12 mouse cellular contexts compared by ENCODE assay signal in genomic region chr1:135159074-135159473, GRCm38 (mm10). TPM values are rescaled to one million over a fixed set of nuclear protein-coding genes. Genes with fewer than 3 reads are reported as not detected.
DNase-seq lines count a peak whose midpoint lies in the region; ATAC-seq and TF ChIP-seq lines count a peak whose summit lies in the region.
"Had no signal": no experiment of that assay in that cellular context is flagged by ENCODE, and none has a peak within 500 bp of the region (broad histone marks: within the 10 kb centered on the region; RNA-seq: fewer than 3 reads in every experiment).

No protein-coding gene starts in this region.

- 62% methylated on average over 7 of the region's 7 CpGs for WGBS in embryonic facial prominence, embryonic 12.5 days
- WGBS in hindbrain, postnatal 0 days: 16% methylated on average over 7 of the region's 7 CpGs
- 53% methylated on average over 7 of the region's 7 CpGs for WGBS in midbrain, embryonic 11.5 days

- peaks cover 22% of the 10 kb centered on the region for H3K36me3 ChIP-seq in embryonic facial prominence, embryonic 12.5 days
- peaks cover 12% of the 10 kb centered on the region; the same call in 1 of the 2 replicates for H3K36me3 ChIP-seq in hindbrain, postnatal 0 days (ENCODE audit: insufficient read depth, low read length)
- H3K36me3 ChIP-seq in midbrain, embryonic 11.5 days (ENCODE audit: control insufficient read depth, insufficient read depth, low read length): 0 out of 2 replicates have a peak, but pooled peaks cover 3% of the 10 kb centered on the region

- H3K9ac ChIP-seq in embryonic facial prominence, embryonic 12.5 days: no peak overlapping the region
- H3K9ac ChIP-seq in hindbrain, postnatal 0 days (replicated peaks; ENCODE audit: low read length): no peak overlapping the region
- H3K9ac ChIP-seq in midbrain, embryonic 11.5 days (ENCODE audit: low read length): no peak overlapping the region

- no peak for ATAC-seq in embryonic facial prominence, embryonic 12.5 days (ENCODE audit: insufficient number of reproducible peaks, insufficient read depth, low FRiP score, low TSS enrichment)
- peak; percentile 70 for ATAC-seq in hindbrain, postnatal 0 days
- ATAC-seq in midbrain, embryonic 11.5 days (ENCODE audit: low FRiP score): peak; percentile 30
- ATAC-seq: activated CD4-positive, CD25-positive, alpha-beta regulatory T cell, adult 4 months; inflammation-experienced regulatory T-cells, adult 6 months had no signal

- TF ChIP-seq CTCF in hindbrain, postnatal 0 days (IDR thresholded peaks at IDR 0.05; ENCODE audit: low read depth): no peak

- DNase-seq in Muller cell, postnatal 12 days (ENCODE audit: inconsistent ontology term): peak; percentile 47
- peak; percentile 86 for DNase-seq in hindbrain, postnatal 0 days (ENCODE audit: low spot score)
- DNase-seq in midbrain, embryonic 11.5 days (ENCODE audit: low spot score, missing footprints): no peak
- DNase-seq in spleen, postnatal 10 days (ENCODE audit: low spot score in 2 of 2): no peak
- DNase-seq in spleen, postnatal 14 days (ENCODE audit: low spot score in 2 of 2): no peak
- DNase-seq in urinary bladder, adult 2 months (ENCODE audit: low spot score): no peak

- H3K27me3 ChIP-seq in embryonic facial prominence, embryonic 12.5 days: no peaks in the 10 kb centered on the region
- no peaks in the 10 kb centered on the region for H3K27me3 ChIP-seq in hindbrain, postnatal 0 days (ENCODE audit: insufficient read depth, low read length)
- no peaks in the 10 kb centered on the region for H3K27me3 ChIP-seq in midbrain, embryonic 11.5 days (ENCODE audit: control insufficient read depth, insufficient read depth, low read length)
- H3K27me3 ChIP-seq: limb, embryonic 13.5 days had no signal

- peaks cover 19% of the 10 kb centered on the region for H3K4me1 ChIP-seq in embryonic facial prominence, embryonic 12.5 days
- H3K4me1 ChIP-seq in hindbrain, postnatal 0 days (ENCODE audit: insufficient read depth, low read length): no peaks in the 10 kb centered on the region
- H3K4me1 ChIP-seq in midbrain, embryonic 11.5 days (ENCODE audit: control insufficient read depth, insufficient read depth, low read length): no peaks in the 10 kb centered on the region; the same call in none of the 2 replicates

- no peak overlapping the region for H3K4me2 ChIP-seq in embryonic facial prominence, embryonic 12.5 days (replicated peaks)
- no peak overlapping the region for H3K4me2 ChIP-seq in hindbrain, postnatal 0 days (ENCODE audit: low read depth, low read length)
- H3K4me2 ChIP-seq in midbrain, embryonic 11.5 days: no peak overlapping the region
- H3K4me2 ChIP-seq: limb, embryonic 13.5 days had no signal

- no peaks in the 10 kb centered on the region for H3K9me3 ChIP-seq in embryonic facial prominence, embryonic 12.5 days
- H3K9me3 ChIP-seq in hindbrain, postnatal 0 days (ENCODE audit: low read length): no peaks in the 10 kb centered on the region
- no peaks in the 10 kb centered on the region for H3K9me3 ChIP-seq in midbrain, embryonic 11.5 days (ENCODE audit: control insufficient read depth, low read length)
- H3K9me3 ChIP-seq: limb, embryonic 13.5 days had no signal

- peak overlapping the region; percentile 36; the same call in 1 of the 2 replicates for H3K27ac ChIP-seq in embryonic facial prominence, embryonic 12.5 days
- peak overlapping the region; percentile 84 for H3K27ac ChIP-seq in hindbrain, postnatal 0 days
- no peak overlapping the region for H3K27ac ChIP-seq in midbrain, embryonic 11.5 days (ENCODE audit: low read depth, low read length)
- H3K27ac ChIP-seq: macrophage had no signal

- H3K4me3 ChIP-seq in embryonic facial prominence, embryonic 12.5 days: no peak overlapping the region
- H3K4me3 ChIP-seq in hindbrain, postnatal 0 days (ENCODE audit: low read length): no peak overlapping the region
- H3K4me3 ChIP-seq in midbrain, embryonic 11.5 days (ENCODE audit: low read depth, low read length): no peak overlapping the region
- H3K4me3 ChIP-seq: limb, embryonic 13.5 days had no signal

RNA-seq across cellular contexts. Expression of gene Gpr37l1, which starts 8.4 kb away (rescaled TPM):
- polyA plus RNA-seq in embryonic facial prominence, embryonic 12.5 days (2016; fragmentation: Nextera tagmentation; extraction: Ambion mirVana): not detected in 2 replicates
- total RNA-seq in hindbrain, postnatal 0 days (2014; rRNA removed): 42.6 and 66.3 TPM in 2 replicates
- polyA plus RNA-seq in hindbrain, postnatal 0 days (2015; fragmentation: Nextera tagmentation; extraction: Ambion mirVana): 24.9 and 32.1 TPM in 2 replicates
- polyA plus RNA-seq in midbrain, embryonic 11.5 days (2014; fragmentation: Nextera tagmentation; extraction: Ambion mirVana): not detected in 2 replicates
- polyA plus RNA-seq in urinary bladder, adult 2 months (2012; rRNA removed): 6.8 and 7.3 TPM in 2 replicates
- total RNA-seq: granulocyte monocyte progenitor cell, adult 5-6 weeks had no signal
- polyA plus RNA-seq: activated CD4-positive, CD25-positive, alpha-beta regulatory T cell, adult 4 months; inflammation-experienced regulatory T-cells, adult 6 months; macrophage had no signal

RNA-seq across cellular contexts. Expression of gene Arl8a, which starts 12.4 kb away (rescaled TPM):
- 78.6 and 81.2 TPM in 2 replicates for polyA plus RNA-seq in embryonic facial prominence, embryonic 12.5 days (2016; fragmentation: Nextera tagmentation; extraction: Ambion mirVana)
- 251 and 277 TPM in 2 replicates for total RNA-seq in hindbrain, postnatal 0 days (2014; rRNA removed)
- 329 and 369 TPM in 2 replicates for polyA plus RNA-seq in hindbrain, postnatal 0 days (2015; fragmentation: Nextera tagmentation; extraction: Ambion mirVana)
- polyA plus RNA-seq in midbrain, embryonic 11.5 days (2014; fragmentation: Nextera tagmentation; extraction: Ambion mirVana): 61.3 and 72.2 TPM in 2 replicates
- 115 and 118 TPM in 2 replicates for polyA plus RNA-seq in urinary bladder, adult 2 months (2012; rRNA removed)

RNA-seq across cellular contexts. Expression of gene Ptpn7, which starts 26.6 kb away (rescaled TPM):
- polyA plus RNA-seq in embryonic facial prominence, embryonic 12.5 days (2016; fragmentation: Nextera tagmentation; extraction: Ambion mirVana): 1.4 and 1.7 TPM in 2 replicates
- total RNA-seq in hindbrain, postnatal 0 days (2014; rRNA removed): 0.10 and 0.54 TPM in 2 replicates
- polyA plus RNA-seq in hindbrain, postnatal 0 days (2015; fragmentation: Nextera tagmentation; extraction: Ambion mirVana): 0.10 and 0.11 TPM in 2 replicates
- 1.4 and 1.6 TPM in 2 replicates for polyA plus RNA-seq in midbrain, embryonic 11.5 days (2014; fragmentation: Nextera tagmentation; extraction: Ambion mirVana)
- 2.6 and 2.7 TPM in 2 replicates for polyA plus RNA-seq in urinary bladder, adult 2 months (2012; rRNA removed)

RNA-seq across cellular contexts. Expression of gene Lgr6, which starts 54.0 kb away (rescaled TPM):
- 3.5 and 3.9 TPM in 2 replicates for polyA plus RNA-seq in embryonic facial prominence, embryonic 12.5 days (2016; fragmentation: Nextera tagmentation; extraction: Ambion mirVana)
- 4.6 and 5.0 TPM in 2 replicates for total RNA-seq in hindbrain, postnatal 0 days (2014; rRNA removed)
- 2.7 and 3.1 TPM in 2 replicates for polyA plus RNA-seq in hindbrain, postnatal 0 days (2015; fragmentation: Nextera tagmentation; extraction: Ambion mirVana)
- 0.12 and 0.15 TPM in 2 replicates for polyA plus RNA-seq in midbrain, embryonic 11.5 days (2014; fragmentation: Nextera tagmentation; extraction: Ambion mirVana)
- polyA plus RNA-seq in urinary bladder, adult 2 months (2012; rRNA removed): 0.34 and 0.55 TPM in 2 replicates
- total RNA-seq: granulocyte monocyte progenitor cell, adult 5-6 weeks had no signal
- polyA plus RNA-seq: activated CD4-positive, CD25-positive, alpha-beta regulatory T cell, adult 4 months; macrophage had no signal

Comparison
In these comparisons a context has a peak if more than half of its experiments do, and no peak if none do; other contexts are left out.
1. DNase-seq: peak in Muller cell, postnatal 12 days (single experiment) and hindbrain, postnatal 0 days (single experiment); none in midbrain, embryonic 11.5 days (single experiment), spleen, postnatal 10 days (0 of 2), spleen, postnatal 14 days (0 of 2) and urinary bladder, adult 2 months (single experiment).